Mouse (Mus musculus) MEL (cell line): ENCODE measurements around the gene Gm10643. TPM values are rescaled to one million over a fixed set of nuclear protein-coding genes. Genes with fewer than 3 reads are reported as not detected.

ENCODE experiments used
- DNase-seq: peaks from one replicate; pipeline ENCODE4 v3.0.0; 2011; ENCODE audit warnings: low read depth, low spot score
- H3K27ac ChIP-seq: 2 replicates; pipeline ENCODE4 v1.5.1; 2012; ENCODE audit warnings: low read depth, mild to moderate bottlenecking, control low read depth, low read length, moderate library complexity; ENCODE audit not compliant: control insufficient read depth
- H3K27me3 ChIP-seq, 2 experiments: fragments of 150-350 bp in 1 of 2; sonication (generic) in 1 of 2; 2 replicates each; pipeline ENCODE4 v1.6.1; 2012; ENCODE audit warnings: low read length in 2 of 2, mild to moderate bottlenecking in 2 of 2, improper control_type of control experiment in 1 of 2, moderate library complexity in 1 of 2; ENCODE audit not compliant: insufficient read depth in 2 of 2, control insufficient read depth in 1 of 2
- H3K36me3 ChIP-seq, 2 experiments: 2 replicates each; pipeline ENCODE4 v1.6.1; 2012 to 2014; ENCODE audit warnings: low read length in 2 of 2, improper control_type of control experiment in 1 of 2, inconsistent platforms in 1 of 2, mild to moderate bottlenecking in 1 of 2; ENCODE audit not compliant: insufficient read depth in 2 of 2, control insufficient read depth in 1 of 2
- H3K4me1 ChIP-seq, 2 experiments: fragments of 150-350 bp in 1 of 2; sonication (generic) in 1 of 2; 2 replicates each; pipeline ENCODE4 v1.6.1; 2012; ENCODE audit warnings: low read length in 2 of 2, improper control_type of control experiment in 1 of 2, mild to moderate bottlenecking in 1 of 2; ENCODE audit not compliant: insufficient read depth in 2 of 2, control insufficient read depth in 1 of 2
- H3K4me3 ChIP-seq, 2 experiments: fragments of 150-350 bp in 1 of 2; sonication (generic) in 1 of 2; 2 replicates each; pipeline ENCODE4 v1.5.1; 2012; ENCODE audit warnings: low read depth in 2 of 2, low read length in 2 of 2, mild to moderate bottlenecking in 2 of 2, moderate library complexity in 2 of 2, control low read depth in 1 of 2, improper control_type of control experiment in 1 of 2; ENCODE audit not compliant: control insufficient read depth in 1 of 2, insufficient read depth in 1 of 2
- H3K79me2 ChIP-seq: 2 replicates; pipeline ENCODE4 v1.6.1; 2012; ENCODE audit warnings: mild to moderate bottlenecking, low read length, moderate library complexity; ENCODE audit not compliant: control insufficient read depth, poor library complexity, insufficient read depth
- H3K9ac ChIP-seq: 2 replicates; pipeline ENCODE4 v1.6.1; 2012; ENCODE audit warnings: low read depth, mild to moderate bottlenecking, control low read depth, low read length, moderate library complexity; ENCODE audit not compliant: control insufficient read depth, poor library complexity, severe bottlenecking
- H3K9me3 ChIP-seq: fragments of 150-350 bp; sonication (generic); replicated peaks from 2 replicates; pipeline ENCODE4 v1.6.1; 2012; ENCODE audit warnings: mild to moderate bottlenecking, low read length, improper control_type of control experiment, moderate library complexity; ENCODE audit not compliant: insufficient read depth
- CHD2 ChIP-seq: IDR thresholded peaks from 2 replicates; pipeline ENCODE4 v1.6.1; 2011; ENCODE audit warnings: low read length, improper control_type of control experiment
- CTCF ChIP-seq, 3 experiments: IDR thresholded peaks in 2 of 3; conservative IDR thresholded peaks in 1 of 3; 2 replicates each; pipeline ENCODE4 v1.5.1; 2011 to 2012; ENCODE audit warnings: low read length in 3 of 3, low read depth in 2 of 3, mild to moderate bottlenecking in 2 of 3, improper control_type of control experiment in 1 of 3, inconsistent platforms in 1 of 3, mixed read lengths in 1 of 3, moderate library complexity in 1 of 3; ENCODE audit not compliant: control insufficient read depth in 1 of 3, insufficient read depth in 1 of 3, poor library complexity in 1 of 3, severe bottlenecking in 1 of 3
- EP300 ChIP-seq, 2 experiments: IDR thresholded peaks; 2 replicates each; pipeline ENCODE4 v1.6.1; 2011; ENCODE audit warnings: improper control_type of control experiment in 2 of 2, low read length in 2 of 2, low read depth in 1 of 2, mild to moderate bottlenecking in 1 of 2
- KAT2A ChIP-seq: conservative IDR thresholded peaks from 2 replicates; pipeline ENCODE4 v1.6.1; 2012; ENCODE audit warnings: low read depth, low read length, improper control_type of control experiment, inconsistent platforms
- MAFK ChIP-seq: IDR thresholded peaks from 2 replicates; pipeline ENCODE4 v1.6.1; 2011; ENCODE audit warnings: low read depth, mild to moderate bottlenecking, low read length, improper control_type of control experiment, borderline replicate concordance
- MAX ChIP-seq: IDR thresholded peaks from 2 replicates; pipeline ENCODE4 v1.6.1; 2011; ENCODE audit warnings: low read length, improper control_type of control experiment
- MAZ ChIP-seq: IDR thresholded peaks from 2 replicates; pipeline ENCODE4 v1.6.1; 2012; ENCODE audit warnings: low read depth, mild to moderate bottlenecking, inconsistent platforms, low read length, improper control_type of control experiment
- MEF2A ChIP-seq: IDR thresholded peaks from 2 replicates; pipeline ENCODE4 v1.6.1; 2014; ENCODE audit warnings: low read depth, mild to moderate bottlenecking, inconsistent platforms, low read length, improper control_type of control experiment; ENCODE audit not compliant: poor library complexity, insufficient replicate concordance, severe bottlenecking; ENCODE audit errors: extremely low read depth
- NRF1 ChIP-seq: IDR thresholded peaks from 2 replicates; pipeline ENCODE4 v1.6.1; 2014; ENCODE audit warnings: low read depth, mild to moderate bottlenecking, inconsistent platforms, low read length, improper control_type of control experiment, moderate library complexity; ENCODE audit not compliant: poor library complexity, insufficient read depth, severe bottlenecking
- POLR2A ChIP-seq, 2 experiments: IDR thresholded peaks; 2 replicates each; pipeline ENCODE4 v1.6.1; 2011 to 2012; ENCODE audit warnings: low read length in 2 of 2, mild to moderate bottlenecking in 2 of 2, control low read depth in 1 of 2, improper control_type of control experiment in 1 of 2, low read depth in 1 of 2, moderate library complexity in 1 of 2; ENCODE audit not compliant: control insufficient read depth in 1 of 2, insufficient read depth in 1 of 2, poor library complexity in 1 of 2
- POLR2AphosphoS2 ChIP-seq: IDR thresholded peaks from 2 replicates; pipeline ENCODE4 v1.6.1; 2011; ENCODE audit warnings: low read length, improper control_type of control experiment
- POLR2AphosphoS5 ChIP-seq: IDR thresholded peaks from 2 replicates; pipeline ENCODE4 v1.6.1; 2012; ENCODE audit warnings: low read depth, borderline replicate concordance, mild to moderate bottlenecking, inconsistent platforms, low read length, moderate library complexity, mixed read lengths
- SMC3 ChIP-seq: IDR thresholded peaks from 2 replicates; pipeline ENCODE4 v1.6.1; 2011; ENCODE audit warnings: low read depth, low read length, improper control_type of control experiment
- TCF12 ChIP-seq: IDR thresholded peaks from 2 replicates; pipeline ENCODE4 v1.6.1; 2014; ENCODE audit warnings: low read depth, mild to moderate bottlenecking, inconsistent platforms, low read length, improper control_type of control experiment, moderate library complexity
- UBTF ChIP-seq: IDR thresholded peaks from 2 replicates; pipeline ENCODE4 v1.6.1; 2012; ENCODE audit warnings: low read depth, mild to moderate bottlenecking, inconsistent platforms, low read length, improper control_type of control experiment, moderate library complexity, borderline replicate concordance; ENCODE audit not compliant: insufficient read depth
- USF1 ChIP-seq: IDR thresholded peaks from 2 replicates; pipeline ENCODE4 v1.6.1; 2014; ENCODE audit warnings: low read depth, mild to moderate bottlenecking, inconsistent platforms, low read length, improper control_type of control experiment, moderate library complexity
- USF2 ChIP-seq, 2 experiments: IDR thresholded peaks; 2 replicates each; pipeline ENCODE4 v1.6.1; 2011 to 2012; ENCODE audit warnings: improper control_type of control experiment in 2 of 2, low read length in 2 of 2, borderline replicate concordance in 1 of 2, inconsistent platforms in 1 of 2, low read depth in 1 of 2, mild to moderate bottlenecking in 1 of 2; ENCODE audit not compliant: insufficient read depth in 1 of 2
- ZKSCAN1 ChIP-seq: IDR thresholded peaks from 2 replicates; pipeline ENCODE4 v1.6.1; 2012; ENCODE audit warnings: low read depth, mild to moderate bottlenecking, inconsistent platforms, low read length, improper control_type of control experiment, moderate library complexity
- ZMIZ1 ChIP-seq: IDR thresholded peaks from 2 replicates; pipeline ENCODE4 v1.6.1; 2012; ENCODE audit warnings: low read depth, mild to moderate bottlenecking, inconsistent platforms, low read length, improper control_type of control experiment, moderate library complexity
- polyA plus RNA-seq, 2 experiments: library from polyadenylated mRNA; stranded (reverse) in 1 of 2; unstranded in 1 of 2; fragments of >175 nt in 1 of 2; fragments of >200 nt in 1 of 2; gene quantifications; 2 replicates each; pipeline versions ENCODE4 v1.2.1 to v1.2.4; 2012; ENCODE audit warnings: low replicate concordance in 2 of 2, low read depth in 1 of 2; ENCODE audit not compliant: insufficient read length in 2 of 2, insufficient read depth in 1 of 2, missing spikeins in 1 of 2
- total RNA-seq: library from RNA; depleted of rRNA; stranded (reverse); fragments of 300-350 nt; gene quantifications from 2 replicates; pipeline ENCODE4 v1.2.3, GENCODE M21; 2012

Gm10643 gene
- total and polyA plus RNA-seq, 3 experiments: 0.23 to 0.28 TPM; not detected in 1

DNA sequence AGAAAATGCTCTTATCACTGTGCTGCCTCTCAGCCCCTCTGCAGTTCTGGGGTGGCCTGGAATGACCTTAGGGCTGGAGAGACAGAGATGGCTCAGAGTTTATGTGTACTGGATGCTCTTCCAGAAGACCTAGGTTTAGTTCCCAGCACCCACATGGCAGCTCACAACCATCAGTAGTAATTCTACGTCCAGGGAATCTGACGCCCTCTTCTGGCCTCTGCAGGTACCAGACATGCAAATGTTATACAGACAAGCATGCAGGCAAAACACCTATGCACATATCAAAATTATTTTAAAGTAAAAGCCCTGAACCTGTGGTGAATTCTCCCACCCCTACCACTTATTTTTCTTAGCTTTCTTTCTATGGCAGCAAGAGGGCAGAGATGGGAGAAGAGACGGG lies 18.4 kb downstream of the Gm10643 start:
- no peaks in the 10 kb centered on the region for H3K27me3 ChIP-seq
- TF ChIP-seq CTCF (IDR thresholded peaks at IDR 0.05 in 2 of 3, conservative IDR thresholded peaks at IDR 0.05 in 1 of 3; ENCODE audit: control insufficient read depth in 1 of 3, insufficient read depth in 1 of 3, low read depth in 2 of 3, low read length in 3 of 3, poor library complexity in 1 of 3, severe bottlenecking in 1 of 3): peak; percentile 16 to 28 (median 23); a peak in 3 of 6 replicates
- no peak for TF ChIP-seq POLR2AphosphoS5
- TF ChIP-seq, all 39 proteins: peak for 1
- H3K9ac ChIP-seq: no peak overlapping the region
- peaks cover 0 to 11% of the 10 kb centered on the region in 2 experiments; a peak in 3 of 4 replicates for H3K4me1 ChIP-seq
- H3K4me3 ChIP-seq: no peak overlapping the region
- H3K9me3 ChIP-seq: no peaks in the 10 kb centered on the region
- H3K79me2 ChIP-seq: peaks cover 9% of the 10 kb centered on the region
- peak; percentile 37 for DNase-seq
- no peaks in the 10 kb centered on the region; a peak in 1 of 4 replicates for H3K36me3 ChIP-seq
- no peak overlapping the region for H3K27ac ChIP-seq

DNA sequence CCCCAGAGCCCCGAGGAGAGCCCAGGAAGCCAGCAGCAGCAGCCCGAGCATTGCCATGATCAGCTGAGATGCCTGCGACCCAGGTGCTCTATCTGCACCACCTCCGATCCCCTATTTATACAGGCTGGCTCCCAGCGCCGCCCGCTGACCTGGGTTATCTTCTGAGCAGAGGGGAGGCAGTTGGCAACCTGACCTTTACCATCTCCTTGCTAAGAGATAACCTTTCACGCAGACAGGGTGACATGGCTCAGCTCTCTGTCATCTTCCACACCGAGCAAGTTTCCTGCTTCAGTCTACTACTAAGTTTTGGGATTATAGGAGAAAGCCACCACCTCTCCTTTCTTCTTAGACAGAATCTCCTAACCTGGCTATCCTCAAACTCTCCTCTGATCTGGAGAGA lies 20.0 kb downstream of the Gm10643 start, which contains the start of gene Rln3:
Rln3 (minus strand) TSS at position 101 of the 400 bp plus-strand sequence.
- Histone ChIP-seq H3K79me2 (peaks cover 16% of the 10 kb centered on the region), H3K4me3 (no peak within 1 kb of the TSS), H3K27me3 (no peaks in the 10 kb centered on the region), H3K4me1 (peaks cover 0 to 19% of the 10 kb centered on the region in 2 experiments; a peak in 3 of 4 replicates), H3K9ac (no peak within 1 kb of the TSS), H3K27ac (no peak within 1 kb of the TSS), H3K9me3 (no peaks in the 10 kb centered on the region), H3K36me3 (peaks cover 0 to 4% of the 10 kb centered on the region in 2 experiments; a peak in 1 of 4 replicates)
- DNase-seq: no peak
- TF ChIP-seq POLR2AphosphoS5: no peak

DNA sequence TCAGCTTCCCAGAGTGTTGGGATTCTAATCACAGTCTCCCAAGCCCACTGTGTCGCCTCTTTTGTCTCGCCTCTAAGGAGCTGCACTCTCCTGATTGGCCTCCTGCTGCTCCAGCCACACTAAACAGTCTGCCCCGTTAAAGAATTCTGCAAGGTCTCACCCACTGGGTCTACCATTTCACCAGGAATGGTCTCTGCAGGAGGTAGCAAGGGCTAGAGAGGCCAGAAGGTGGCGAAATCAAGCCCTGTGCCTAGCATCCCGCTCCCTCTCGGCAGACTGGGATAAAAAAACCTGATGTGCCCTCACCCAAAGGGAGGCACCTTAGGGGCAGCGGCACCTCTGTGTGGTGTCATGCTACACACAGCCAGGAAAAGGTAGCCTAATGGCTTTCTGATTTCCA lies 20.8 kb downstream of the Gm10643 start:
- no peak for TF ChIP-seq MAX
- no peak for TF ChIP-seq ZKSCAN1
- TF ChIP-seq NRF1: no peak
- no peak for TF ChIP-seq KAT2A
- TF ChIP-seq ZMIZ1: no peak
- no peak for TF ChIP-seq SMC3
- TF ChIP-seq TCF12: no peak
- TF ChIP-seq CHD2: no peak
- TF ChIP-seq POLR2AphosphoS2: no peak
- no peak for TF ChIP-seq CTCF (IDR thresholded peaks at IDR 0.05 in 2 of 3, conservative IDR thresholded peaks at IDR 0.05 in 1 of 3; ENCODE audit: control insufficient read depth in 1 of 3, insufficient read depth in 1 of 3, low read depth in 2 of 3, low read length in 3 of 3, poor library complexity in 1 of 3, severe bottlenecking in 1 of 3)
- TF ChIP-seq EP300 (IDR thresholded peaks at IDR 0.05; ENCODE audit: low read depth in 1 of 2, low read length in 2 of 2): no peak
- TF ChIP-seq USF1: no peak
- TF ChIP-seq MEF2A: no peak
- no peak for TF ChIP-seq USF2 (IDR thresholded peaks at IDR 0.05; ENCODE audit: borderline replicate concordance in 1 of 2, insufficient read depth in 1 of 2, low read depth in 1 of 2, low read length in 2 of 2)
- no peak for TF ChIP-seq MAFK
- TF ChIP-seq POLR2A (IDR thresholded peaks at IDR 0.05; ENCODE audit: control insufficient read depth in 1 of 2, insufficient read depth in 1 of 2, low read depth in 1 of 2, low read length in 2 of 2, poor library complexity in 1 of 2): no peak
- TF ChIP-seq UBTF: no peak
- no peak for TF ChIP-seq MAZ
- peaks cover 16% of the 10 kb centered on the region for H3K79me2 ChIP-seq
- no peaks in the 10 kb centered on the region for H3K9me3 ChIP-seq
- no peak overlapping the region for H3K27ac ChIP-seq
- H3K36me3 ChIP-seq: peaks cover 0 to 4% of the 10 kb centered on the region in 2 experiments; a peak in 1 of 4 replicates
- DNase-seq: no peak
- no peak overlapping the region for H3K9ac ChIP-seq
- peaks cover 0 to 19% of the 10 kb centered on the region in 2 experiments; a peak in 3 of 4 replicates for H3K4me1 ChIP-seq
- no peaks in the 10 kb centered on the region for H3K27me3 ChIP-seq
- no peak overlapping the region for H3K4me3 ChIP-seq
